Mouse (Mus musculus): ENCODE data around the gene Wdr37.
"Not testable (repeated sequence)": the region's sequence is repeated elsewhere in the genome, so short reads cannot be mapped to it uniquely, and the experiment has no call there.

The Wdr37 gene

DNA sequence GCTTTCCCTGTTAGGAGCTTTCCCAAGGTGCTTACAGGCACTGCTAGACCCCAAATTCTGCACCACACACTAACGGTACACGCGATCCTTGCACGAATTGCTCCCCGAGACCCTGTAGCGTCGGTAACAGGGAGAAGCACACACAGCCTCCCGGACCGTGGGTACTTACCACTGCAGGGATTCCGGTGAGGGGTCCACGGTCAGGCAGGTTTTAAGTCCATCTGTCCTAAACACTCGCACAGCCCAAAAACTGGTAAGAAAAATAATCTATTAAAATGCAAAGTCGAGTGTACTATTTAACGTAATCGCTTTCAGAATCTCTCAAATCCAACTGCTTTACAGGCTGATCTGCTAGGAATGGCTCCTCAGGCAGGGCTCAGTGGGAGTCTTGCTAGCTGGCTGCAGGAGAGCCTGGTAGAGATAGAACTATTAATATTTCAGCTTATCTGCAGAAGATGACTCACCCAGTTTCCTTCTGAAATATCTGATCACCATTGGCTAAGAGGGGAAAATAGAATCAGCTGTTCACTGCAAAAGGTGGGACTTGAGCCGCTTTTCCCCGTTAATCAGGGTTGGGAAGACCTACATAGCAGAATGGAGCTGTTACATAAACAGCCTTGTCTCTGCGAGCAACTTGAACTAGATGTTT is at the start of gene Wdr37:
Wdr37 (minus strand) TSS at position 596 of the 649 bp plus-strand sequence.
- peak; percentile 53 for DNase-seq (ENCODE audit: low spot score)

DNA sequence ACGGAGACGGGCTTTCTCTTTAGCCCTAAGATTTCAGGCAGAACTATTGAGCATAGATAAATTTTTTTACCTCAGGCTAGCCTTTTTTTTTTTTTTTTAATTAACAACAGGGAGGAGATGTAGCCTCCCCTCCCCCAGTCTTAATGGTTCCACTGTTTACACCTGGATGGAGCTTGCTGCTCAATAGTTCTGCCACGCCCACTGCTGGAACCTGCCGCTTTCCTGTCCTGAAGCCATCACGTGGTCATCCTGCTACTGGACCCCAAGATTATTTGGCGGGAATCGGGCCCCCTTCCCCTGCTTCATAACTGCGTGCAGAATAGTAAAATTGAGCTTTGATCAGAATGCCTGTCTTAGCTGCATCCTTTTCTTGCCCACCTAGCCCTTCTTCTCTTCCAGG is 42.2 kb upstream of the Wdr37 start:
- DNase-seq (ENCODE audit: low spot score), result not testable (repeated sequence)

DNA sequence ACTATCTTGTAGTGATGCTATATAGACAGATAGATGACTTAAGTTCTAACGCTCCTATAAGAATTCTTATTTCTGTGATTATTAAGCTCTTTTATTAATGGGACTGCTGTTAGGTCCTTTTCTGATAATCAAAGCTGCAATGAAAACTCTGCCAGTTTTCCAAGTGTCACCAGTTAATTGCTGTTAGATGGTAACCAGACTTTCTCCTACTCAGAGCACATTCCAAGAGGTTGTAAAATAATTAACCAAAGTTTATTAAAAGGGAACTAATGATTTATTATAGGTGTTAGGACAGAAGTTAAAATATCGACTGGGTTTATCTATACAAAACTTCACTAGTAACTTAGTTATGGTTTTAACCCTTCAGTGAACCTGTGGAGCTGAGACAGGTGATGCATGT is 34.3 kb upstream of the Wdr37 start:
- DNase-seq (ENCODE audit: low spot score), result not testable (repeated sequence)

DNA sequence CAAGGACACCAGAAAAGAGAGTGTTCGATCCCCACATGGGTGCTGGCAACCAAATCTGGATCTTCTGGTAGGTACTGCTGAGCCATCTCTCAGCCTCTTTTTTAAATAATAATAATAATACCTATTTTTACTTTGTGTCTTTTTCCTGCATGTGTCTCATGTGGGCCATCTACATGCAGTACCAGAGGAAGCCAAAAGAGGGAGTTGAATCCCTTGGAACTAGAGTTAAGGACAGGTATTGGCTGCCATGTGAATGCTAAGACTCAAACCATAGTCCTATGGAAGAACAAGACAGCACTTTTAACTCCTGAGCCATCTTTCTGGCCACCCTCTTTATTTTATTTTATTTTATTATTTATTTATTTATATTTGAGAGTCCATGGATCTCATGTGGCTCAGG is 16.9 kb upstream of the Wdr37 start:
- DNase-seq (ENCODE audit: low spot score), result no peak

DNA sequence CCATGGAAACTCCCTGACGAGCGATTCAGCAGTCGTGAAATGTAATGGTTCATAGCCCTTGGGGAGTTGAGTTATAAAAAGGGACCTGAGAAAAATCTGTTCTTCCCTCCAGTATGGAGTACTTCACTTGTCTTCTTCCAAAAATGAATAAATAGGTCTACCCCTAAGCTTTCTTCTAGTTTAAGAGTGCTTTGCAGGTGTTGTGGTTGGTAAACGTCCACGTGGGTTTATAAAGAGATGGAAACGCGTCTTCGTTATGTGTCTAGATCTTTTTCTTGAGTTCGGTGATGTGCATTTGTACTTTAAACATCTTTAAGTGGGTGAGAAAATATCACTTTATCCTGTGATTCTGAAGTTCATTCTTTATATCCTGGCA is 14.5 kb upstream of the Wdr37 start:
- DNase-seq (ENCODE audit: low spot score), result no peak

DNA sequence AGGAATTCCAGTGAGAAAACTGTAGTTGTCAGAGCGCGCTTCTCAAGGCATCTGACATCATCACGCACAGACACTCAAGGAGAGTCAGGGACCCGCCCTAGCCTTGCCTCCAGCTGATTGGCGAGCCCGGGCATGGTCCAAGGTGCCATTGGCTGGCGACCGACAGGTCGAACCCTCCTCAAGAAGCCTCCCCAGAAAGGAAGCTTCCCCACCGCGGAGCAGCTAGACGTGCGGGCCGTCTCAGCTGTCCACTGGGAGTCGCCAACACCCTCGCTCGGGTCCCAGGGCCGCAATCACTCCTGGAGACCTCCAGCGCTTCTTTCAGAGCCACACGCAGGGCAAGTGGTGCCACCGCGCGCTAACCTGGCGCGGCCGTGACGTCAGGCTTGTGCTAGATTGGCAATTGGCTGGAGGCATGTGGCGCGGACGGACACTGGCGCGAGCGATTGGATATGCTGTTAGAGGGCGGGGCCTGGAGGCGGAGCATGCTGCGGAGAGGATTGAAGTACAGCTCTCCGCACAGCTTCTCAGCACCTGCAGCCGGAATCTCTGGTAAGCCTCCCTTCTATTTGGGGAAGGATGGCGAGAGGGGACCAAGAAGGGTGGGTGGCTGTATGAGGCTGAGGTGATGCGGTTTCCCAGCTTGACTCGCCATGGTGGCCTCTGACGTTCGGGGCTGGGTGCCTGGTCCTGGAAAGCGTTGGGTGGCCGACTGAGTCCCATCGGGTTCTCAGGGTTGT is 13.9 kb upstream of the Wdr37 start, which contains the start of gene Idi1:
Idi1 (plus strand) TSS at position 57 of the 740 bp plus-strand sequence.
- DNase-seq (ENCODE audit: low spot score), result peak; percentile 97

DNA sequence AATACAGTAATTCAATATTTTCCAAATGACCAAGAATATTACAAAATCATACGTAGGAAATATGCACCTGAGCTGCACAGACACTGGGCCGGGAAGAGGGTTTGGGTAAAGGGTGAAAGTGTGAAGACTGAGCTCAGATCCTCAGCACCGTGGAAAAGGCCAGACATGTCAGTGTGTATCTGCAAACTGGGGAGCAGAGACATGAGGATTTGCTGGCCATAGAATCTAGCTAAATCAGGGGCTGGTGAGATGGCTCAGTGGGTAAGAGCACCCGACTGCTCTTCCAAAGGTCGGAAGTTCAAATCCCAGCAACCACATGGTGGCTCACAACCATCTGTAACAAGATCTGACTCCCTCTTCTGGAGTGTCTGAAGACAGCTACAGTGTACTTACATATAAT is 12.2 kb upstream of the Wdr37 start:
- DNase-seq (ENCODE audit: low spot score), result not testable (repeated sequence)

DNA sequence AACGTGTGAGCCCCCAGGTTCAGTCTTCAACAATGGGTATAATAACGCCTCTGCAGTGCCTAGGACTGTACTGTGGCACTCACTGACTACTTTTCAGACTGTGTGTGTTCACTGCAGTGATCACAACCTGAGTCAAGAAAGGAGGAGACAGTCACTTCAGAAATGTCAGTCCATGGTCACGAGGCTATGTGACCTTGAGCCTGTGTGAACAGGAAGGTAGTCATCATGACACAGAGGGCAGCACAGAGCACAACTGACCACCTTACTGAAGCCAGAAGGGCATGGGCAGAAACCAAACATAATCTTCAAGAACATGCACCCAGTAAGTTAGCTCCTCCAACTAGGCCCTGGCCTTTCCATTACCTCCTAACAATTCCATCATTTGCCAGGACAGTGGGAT is 9.9 kb upstream of the Wdr37 start:
- no peak for DNase-seq (ENCODE audit: low spot score)

DNA sequence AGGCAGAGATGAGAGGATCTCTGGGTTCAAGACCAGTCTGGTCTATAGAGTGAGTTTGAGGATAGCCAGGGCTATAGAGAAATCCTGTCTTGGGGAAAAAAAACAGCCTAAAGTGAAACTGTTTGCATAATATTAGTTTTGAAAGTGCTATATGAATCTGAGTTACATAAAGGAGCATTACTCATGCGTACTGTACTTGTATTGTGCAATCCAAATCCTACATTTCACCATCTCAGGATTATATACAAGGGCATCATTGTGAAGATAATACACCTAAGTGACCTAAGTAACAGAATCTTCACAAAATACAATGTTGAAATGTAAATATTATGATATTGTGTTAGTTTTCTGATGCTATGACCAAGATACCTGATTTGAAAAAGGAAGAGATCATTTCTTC is 2.1 kb upstream of the Wdr37 start:
- no peak for DNase-seq (ENCODE audit: low spot score)

DNA sequence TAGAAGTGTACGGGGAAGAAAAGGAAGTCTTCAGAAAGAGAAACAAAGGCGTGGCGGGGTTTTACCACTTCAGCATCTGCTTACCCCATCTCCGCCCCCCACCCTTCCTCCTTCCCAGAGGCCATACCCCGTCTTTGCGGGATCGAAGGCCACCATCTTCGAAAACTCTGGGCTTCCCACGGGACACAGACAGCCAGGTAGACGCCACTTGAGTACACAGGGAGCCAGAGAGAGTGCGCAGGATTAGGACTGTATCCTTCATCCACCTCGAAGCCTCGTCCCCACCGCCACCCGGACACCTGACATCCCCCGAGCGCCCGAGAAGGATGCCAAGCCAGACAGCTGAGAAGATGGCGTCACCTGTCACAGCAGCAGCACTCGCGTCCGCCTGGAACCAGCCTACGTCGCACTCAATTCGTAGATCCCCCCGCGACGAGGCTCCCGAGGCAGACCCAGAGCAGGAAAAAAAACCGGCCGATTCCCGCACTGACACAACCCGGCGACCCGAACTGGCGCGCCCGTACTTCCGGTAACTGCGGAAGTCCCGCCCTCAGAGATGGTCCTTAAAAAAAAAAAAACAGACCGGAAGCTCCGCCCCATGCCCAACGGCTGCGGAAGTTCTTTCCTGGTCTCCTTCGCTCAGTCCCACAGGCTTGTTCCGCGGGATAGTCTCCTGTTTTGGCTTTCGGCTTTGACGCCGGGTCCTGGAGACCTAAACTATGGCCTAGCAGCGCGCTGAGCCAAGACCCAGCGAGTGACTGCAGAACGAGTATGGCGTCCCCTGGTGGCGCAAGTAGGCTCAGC is 997 bp downstream of the Wdr37 start:
- peak; percentile 91 for DNase-seq (ENCODE audit: low spot score)

DNA sequence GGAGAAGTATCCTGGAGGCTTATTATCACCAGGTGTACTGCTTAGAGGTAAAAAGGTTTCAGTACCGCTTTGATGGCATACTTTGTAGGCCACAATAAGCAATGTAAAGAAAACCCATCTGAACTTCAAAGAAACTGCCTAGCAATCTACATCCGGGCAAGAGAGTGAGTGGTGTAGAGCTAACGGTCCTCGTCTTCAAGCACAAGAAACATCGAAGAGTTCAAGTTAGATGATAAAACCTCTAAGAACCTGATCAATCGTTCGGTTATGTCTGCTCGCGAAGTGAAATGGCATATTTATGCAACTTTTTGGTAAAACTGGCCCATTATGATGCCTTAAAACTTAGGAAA is 1.6 kb downstream of the Wdr37 start:
- no peak for DNase-seq (ENCODE audit: low spot score)

DNA sequence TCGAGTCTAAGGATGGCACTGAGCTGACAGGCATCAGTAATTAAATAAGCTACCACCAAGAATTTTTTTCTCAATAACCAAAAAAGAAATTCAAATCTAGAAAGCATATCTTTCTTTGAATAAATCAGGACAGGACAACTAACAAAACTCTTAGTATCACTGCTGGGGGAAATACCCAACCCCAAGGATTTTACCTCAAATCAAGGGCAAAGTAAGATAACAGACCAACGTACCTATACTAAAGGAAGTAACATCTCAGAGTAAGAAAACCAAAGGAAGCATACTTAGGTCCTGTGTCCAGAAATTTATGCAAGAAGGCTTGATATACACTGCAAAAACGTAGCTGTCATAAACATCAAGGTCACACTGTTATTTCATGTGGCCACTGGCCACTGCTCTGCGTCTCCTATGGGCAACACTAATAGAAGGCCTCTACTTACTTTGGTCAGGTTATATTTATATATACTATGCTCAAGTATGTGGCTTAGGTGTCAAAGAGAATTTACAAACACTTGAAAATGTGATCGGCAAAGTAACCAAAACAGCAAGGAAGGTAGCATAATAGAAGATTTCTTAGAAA is 2.0 kb downstream of the Wdr37 start:
- no peak for DNase-seq (ENCODE audit: low spot score)

DNA sequence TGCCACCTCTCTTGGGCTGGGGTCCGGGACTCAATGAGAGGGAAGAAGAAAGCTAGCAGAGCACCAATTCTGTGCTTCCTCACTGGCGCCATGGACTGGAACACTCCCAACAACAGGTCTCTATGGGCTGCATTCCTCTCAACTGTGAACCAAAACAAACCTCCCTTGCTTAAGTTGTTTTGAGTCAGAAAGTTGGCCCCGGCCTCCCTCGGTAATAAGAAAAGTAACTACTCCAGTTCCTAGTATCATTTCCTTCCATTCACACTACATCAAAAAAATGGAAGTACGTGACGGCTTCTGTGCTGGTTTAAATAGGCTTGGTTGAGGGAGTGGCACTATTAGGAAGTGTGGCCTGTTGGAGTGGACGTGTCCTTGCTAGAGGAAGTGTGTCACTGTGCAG is 5.1 kb downstream of the Wdr37 start:
- no peak for DNase-seq (ENCODE audit: low spot score)

DNA sequence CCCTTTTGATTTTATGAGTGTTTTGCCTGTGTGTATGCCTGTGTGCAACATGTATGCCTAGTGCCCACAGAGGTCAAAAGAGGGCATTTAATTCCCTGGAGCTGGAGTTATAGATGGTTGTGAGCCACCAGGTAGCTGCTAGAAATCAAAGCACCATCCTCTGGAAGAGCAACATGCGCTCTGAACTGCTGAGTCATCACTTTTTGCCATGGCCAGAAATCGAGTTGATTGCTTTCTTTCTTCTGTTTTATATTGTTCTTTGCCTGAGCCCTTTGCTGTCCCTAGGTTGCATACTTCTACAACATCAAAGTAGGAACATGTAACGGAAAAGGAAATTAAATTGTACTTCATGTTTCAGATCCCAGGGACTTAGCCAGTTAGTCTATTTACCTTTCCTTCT is 6.7 kb downstream of the Wdr37 start:
- DNase-seq (ENCODE audit: low spot score), result no peak

DNA sequence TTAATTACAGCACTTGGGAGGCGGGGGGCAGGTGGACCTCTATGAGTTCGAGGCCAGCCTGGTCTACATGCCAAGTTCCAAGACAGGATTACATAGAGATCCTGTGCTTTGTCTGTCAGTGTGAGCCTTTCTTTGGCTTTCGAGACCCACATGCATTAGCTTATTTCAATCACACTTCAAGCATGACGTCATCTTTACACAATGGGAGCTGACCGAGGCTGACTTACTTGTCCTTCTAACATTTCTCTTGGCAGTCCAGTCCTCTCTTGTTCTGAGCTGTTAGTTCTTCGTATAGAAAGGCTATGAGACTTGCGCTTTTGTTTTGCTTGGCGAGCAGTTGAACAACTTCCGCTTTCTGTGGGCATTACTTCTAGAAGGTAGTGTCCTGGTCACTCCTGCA is 10.8 kb downstream of the Wdr37 start:
- DNase-seq (ENCODE audit: low spot score), result no peak

DNA sequence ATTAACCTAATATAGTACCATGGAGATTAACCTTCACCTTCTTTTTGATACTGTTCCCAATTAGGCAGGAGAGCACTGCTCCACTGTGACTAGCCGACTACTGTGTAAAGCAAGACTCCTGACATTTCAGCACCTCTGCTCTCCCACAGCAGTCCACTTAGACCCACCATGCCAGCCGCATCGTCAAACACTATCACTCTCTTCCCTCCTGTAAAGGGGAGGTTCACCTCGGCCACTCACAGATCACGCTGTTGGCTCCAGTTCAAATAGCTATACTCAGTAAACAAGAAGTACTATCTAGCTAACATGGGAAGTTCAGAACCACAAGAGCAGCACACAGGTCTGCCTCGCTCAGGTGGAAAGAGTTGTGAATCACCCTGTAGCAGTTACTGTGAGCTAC is 13.3 kb downstream of the Wdr37 start:
- DNase-seq (ENCODE audit: low spot score), result no peak

DNA sequence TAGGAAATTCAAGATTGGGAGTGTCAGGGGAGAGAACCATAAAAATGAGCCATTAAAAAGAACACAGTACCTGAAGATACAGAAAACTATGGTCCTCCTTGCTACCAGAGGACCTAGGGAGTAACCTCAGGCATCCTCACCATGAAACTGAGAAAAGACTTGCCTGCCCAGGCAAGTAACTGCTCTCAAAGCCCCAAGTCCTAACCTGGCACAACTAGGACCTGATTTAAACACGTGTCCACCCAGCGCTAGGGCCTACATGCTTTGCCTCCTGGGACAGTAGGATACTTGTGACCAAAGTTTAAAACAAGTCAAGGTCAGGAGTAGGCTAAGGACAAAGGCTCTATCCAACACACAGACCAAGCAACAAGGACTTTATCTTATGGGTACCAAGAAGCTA is 16.9 kb downstream of the Wdr37 start:
- no peak for DNase-seq (ENCODE audit: low spot score)

DNA sequence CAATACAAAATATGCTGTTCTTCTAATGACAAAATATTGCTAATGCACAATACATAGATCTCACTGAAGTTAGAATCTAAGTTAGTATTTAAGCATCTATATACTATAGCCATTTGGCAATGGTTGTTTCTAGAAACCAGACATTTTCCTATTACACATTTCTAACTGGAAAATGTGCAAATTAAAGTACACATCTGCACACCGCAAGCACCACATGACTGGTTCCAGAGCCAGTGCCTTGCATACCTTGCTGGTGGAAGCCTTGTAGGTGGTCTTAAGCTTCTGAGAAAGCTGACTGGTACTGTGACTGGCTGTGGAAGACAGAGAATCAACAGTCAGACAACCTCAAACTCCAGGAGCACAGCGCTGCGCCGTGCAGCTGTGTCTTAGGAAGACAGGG is 18.3 kb downstream of the Wdr37 start:
- no peak for DNase-seq (ENCODE audit: low spot score)

DNA sequence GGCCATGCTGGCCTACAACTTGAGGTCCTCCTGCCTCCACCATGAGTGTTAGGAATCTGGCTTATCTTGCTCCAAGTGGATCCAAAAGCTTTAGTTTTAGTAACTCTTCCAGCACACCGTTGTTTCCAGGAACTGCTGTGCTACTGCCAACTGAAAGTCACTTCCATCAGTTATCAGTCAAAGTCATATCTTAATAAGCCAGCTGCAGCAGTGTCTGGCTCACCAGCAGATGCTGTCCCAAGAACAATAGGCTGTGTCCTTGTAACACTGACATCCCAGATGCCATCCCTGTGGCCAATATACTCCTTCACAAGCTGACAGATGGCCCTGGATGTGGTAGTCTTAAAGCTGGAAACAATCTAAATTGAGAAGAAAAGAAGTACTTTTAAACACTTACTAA is 22.4 kb downstream of the Wdr37 start:
- DNase-seq (ENCODE audit: low spot score), result no peak

DNA sequence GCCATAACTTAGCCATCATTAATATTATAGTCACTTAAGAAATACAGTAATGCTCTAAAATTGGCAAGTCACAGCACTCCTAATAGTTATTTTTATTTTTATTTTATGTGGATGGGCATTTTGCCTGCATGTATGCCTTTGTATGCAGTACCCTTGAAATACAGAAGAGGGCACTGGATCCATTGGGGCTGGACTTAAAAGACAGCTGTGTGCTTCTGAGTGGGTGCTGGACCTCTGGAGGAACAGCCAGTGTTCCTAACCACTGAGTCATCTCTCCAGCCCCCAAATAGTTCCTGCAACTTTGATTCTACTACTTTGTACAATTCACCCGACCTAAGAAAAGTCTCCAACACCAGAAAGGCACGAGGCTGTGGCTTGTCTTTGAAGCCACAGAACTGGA is 24.0 kb downstream of the Wdr37 start:
- no peak for DNase-seq (ENCODE audit: low spot score)

DNA sequence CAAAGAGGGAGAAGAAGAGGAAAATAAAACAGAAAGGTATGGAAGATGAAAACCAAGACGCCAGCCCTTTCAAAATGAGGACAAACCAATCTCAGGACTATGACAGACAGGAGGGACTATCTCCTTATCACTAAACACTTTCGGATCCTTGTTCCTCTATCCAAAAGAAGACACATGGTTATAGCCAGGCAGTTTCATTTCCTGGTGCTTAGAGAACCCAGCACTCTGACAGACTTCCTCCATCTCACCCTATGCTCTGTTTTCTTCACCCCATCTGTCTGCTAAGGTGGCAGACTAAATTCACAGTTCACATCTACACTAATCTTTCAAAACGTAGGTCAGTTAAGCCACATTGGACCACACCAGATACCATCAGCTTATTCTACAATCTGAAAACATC is 29.4 kb downstream of the Wdr37 start:
- no peak for DNase-seq (ENCODE audit: low spot score)

DNA sequence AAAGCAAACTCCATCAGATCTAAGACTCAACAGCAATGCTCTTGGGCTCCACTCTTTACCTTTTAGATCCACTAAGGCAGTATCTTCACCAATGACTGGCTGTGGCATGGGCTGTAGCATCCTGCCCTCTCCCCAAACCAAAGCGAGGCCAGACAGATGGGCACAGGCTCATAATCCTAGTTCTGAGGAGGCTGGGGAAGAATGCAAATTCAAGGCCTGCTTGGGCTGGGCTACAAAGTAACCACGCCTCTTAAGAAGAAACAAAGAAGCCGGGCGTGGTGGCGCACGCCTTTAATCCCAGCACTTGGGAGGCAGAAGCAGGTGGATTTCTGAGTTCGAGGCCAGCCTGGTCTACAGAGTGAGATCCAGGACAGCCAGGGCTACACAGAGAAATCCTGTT is 29.9 kb downstream of the Wdr37 start:
- not testable (repeated sequence) for DNase-seq (ENCODE audit: low spot score)

DNA sequence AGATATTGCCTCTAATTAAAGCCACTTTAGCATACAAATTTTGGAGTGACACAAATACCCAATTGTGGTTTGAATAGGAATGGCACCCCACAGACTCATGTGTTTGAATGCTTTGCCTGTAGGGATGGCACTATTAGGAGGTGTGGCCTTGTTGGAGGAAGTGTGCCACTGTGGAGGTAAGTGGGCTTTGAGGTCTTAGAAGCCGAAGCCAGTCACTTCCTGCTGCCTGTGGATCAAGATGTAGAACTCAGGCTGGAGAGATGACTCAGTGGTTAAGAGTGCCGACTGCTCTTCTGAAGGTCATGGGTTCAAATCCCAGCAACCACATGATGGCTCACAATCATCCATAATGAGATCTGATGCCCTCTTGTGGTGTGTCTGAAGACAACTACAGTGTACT is 30.8 kb downstream of the Wdr37 start:
- DNase-seq (ENCODE audit: low spot score), result no peak
